Mouse (Mus musculus): ENCODE measurements around the gene Lipf. TPM values are rescaled to one million over a fixed set of nuclear protein-coding genes. Genes with fewer than 3 reads are reported as not detected.

The Lipf gene
- total and polyA plus RNA-seq, 3 experiments: not detected

- no peak for TF ChIP-seq USF2 (conservative IDR thresholded peaks at IDR 0.05; ENCODE audit: low read depth, low read length)
- no peak for TF ChIP-seq MAFK (IDR thresholded peaks at IDR 0.05; ENCODE audit: insufficient replicate concordance, low read length)
- TF ChIP-seq IRF4 (IDR thresholded peaks at IDR 0.05; ENCODE audit: low read depth, low read length): no peak
- no peak for TF ChIP-seq ELF1 (IDR thresholded peaks at IDR 0.05; ENCODE audit: low read depth, low read length)
- no peak for TF ChIP-seq MEF2A (IDR thresholded peaks at IDR 0.05; ENCODE audit: borderline replicate concordance, low read depth, low read length)
- TF ChIP-seq NELFE (IDR thresholded peaks at IDR 0.05; ENCODE audit: low read depth, low read length): no peak
- TF ChIP-seq ZNF384 (IDR thresholded peaks at IDR 0.05; ENCODE audit: low read depth, low read length): no peak
- TF ChIP-seq HCFC1 (IDR thresholded peaks at IDR 0.05; ENCODE audit: low read depth, low read length): no peak
- TF ChIP-seq ZMIZ1 (IDR thresholded peaks at IDR 0.05; ENCODE audit: low read depth, low read length): no peak
- no peak for TF ChIP-seq SMC3 (IDR thresholded peaks at IDR 0.05; ENCODE audit: low read depth, low read length)
- no peak for TF ChIP-seq E2F4 (IDR thresholded peaks at IDR 0.05; ENCODE audit: insufficient replicate concordance, low read depth, low read length)
- no peak for TF ChIP-seq JUN (IDR thresholded peaks at IDR 0.05; ENCODE audit: insufficient read depth, low read depth, low read length)
- TF ChIP-seq POLR2A (IDR thresholded peaks at IDR 0.05; ENCODE audit: low read depth, low read length): no peak
- no peak for TF ChIP-seq GABPA (IDR thresholded peaks at IDR 0.05; ENCODE audit: insufficient replicate concordance, low read depth, low read length)
- TF ChIP-seq JUND (conservative IDR thresholded peaks at IDR 0.05; ENCODE audit: low read depth, low read length): no peak
- TF ChIP-seq MAX (IDR thresholded peaks at IDR 0.05; ENCODE audit: low read length): no peak
- no peaks in the 10 kb centered on the region for H3K36me3 ChIP-seq (replicated peaks in 1 of 2; ENCODE audit: control insufficient read depth in 1 of 2, insufficient read depth in 1 of 2, low read length in 1 of 2)
- in situ Hi-C loops (cut with MboI; ENCODE audit: low pct_ligation_motif_present, low pct_unique_long_range_greater_than_20kb, low sequenced_read_pairs) (no loop called here), dilution Hi-C loops (cut with MboI; ENCODE audit: extremely low pct_ligation_motif_present, extremely low pct_unique_long_range_greater_than_20kb, low sequenced_read_pairs) (no loop called here)
- no peak overlapping the region for H3K27ac ChIP-seq (ENCODE audit: insufficient read depth, low read depth)
- no peaks in the 10 kb centered on the region for H3K27me3 ChIP-seq (replicated peaks)
- H3K4me1 ChIP-seq (ENCODE audit: control insufficient read depth in 1 of 2, insufficient read depth in 2 of 2): no peaks in the 10 kb centered on the region
- no peaks in the 10 kb centered on the region for H3K79me2 ChIP-seq (replicated peaks; ENCODE audit: control insufficient read depth, extremely low read depth, insufficient read depth, poor library complexity, severe bottlenecking)
- H3K4me3 ChIP-seq (replicated peaks in 1 of 3; ENCODE audit: low read depth in 2 of 3, low read length in 2 of 3, poor library complexity in 1 of 3): no peak overlapping the region
- H3K9me3 ChIP-seq (replicated peaks; ENCODE audit: low read length): no peaks in the 10 kb centered on the region
- H3K9ac ChIP-seq (ENCODE audit: insufficient read depth, low read depth): no peak overlapping the region
- no peak for DNase-seq (ENCODE audit: extremely low read depth)
- H3K4me2 ChIP-seq (ENCODE audit: insufficient read depth, low read depth, poor library complexity, severe bottlenecking): no peak overlapping the region
These were observed 22.1 kb downstream of the Lipf start for GRCm38 (mm10) chr19:33983043-33983442.

GRCm38 (mm10) chr19:34008002-34008401 is 47.0 kb downstream of the Lipf start, which contains the start of gene Lipk:
Gene Lipk (plus strand): TSS chr19:34008290.
- no peaks in the 10 kb centered on the region for H3K27me3 ChIP-seq (replicated peaks)
- no peaks in the 10 kb centered on the region for H3K36me3 ChIP-seq (replicated peaks in 1 of 2; ENCODE audit: control insufficient read depth in 1 of 2, insufficient read depth in 1 of 2, low read length in 1 of 2)
- H3K4me1 ChIP-seq (ENCODE audit: control insufficient read depth in 1 of 2, insufficient read depth in 2 of 2): no peaks in the 10 kb centered on the region
- no peak within 1 kb of the TSS for H3K4me3 ChIP-seq (replicated peaks in 1 of 3; ENCODE audit: low read depth in 2 of 3, low read length in 2 of 3, poor library complexity in 1 of 3)
- H3K79me2 ChIP-seq (replicated peaks; ENCODE audit: control insufficient read depth, extremely low read depth, insufficient read depth, poor library complexity, severe bottlenecking): no peaks in the 10 kb centered on the region
- no peak for DNase-seq (ENCODE audit: extremely low read depth)
- in situ Hi-C loops (cut with MboI; ENCODE audit: low pct_ligation_motif_present, low pct_unique_long_range_greater_than_20kb, low sequenced_read_pairs): no loop called here
- H3K27ac ChIP-seq (ENCODE audit: insufficient read depth, low read depth): no peak within 1 kb of the TSS
- H3K4me2 ChIP-seq (ENCODE audit: insufficient read depth, low read depth, poor library complexity, severe bottlenecking): no peak within 1 kb of the TSS
- H3K9ac ChIP-seq (ENCODE audit: insufficient read depth, low read depth): no peak within 1 kb of the TSS
- TF ChIP-seq NELFE (IDR thresholded peaks at IDR 0.05; ENCODE audit: low read depth, low read length): no peak
- no peak for TF ChIP-seq RCOR1 (conservative IDR thresholded peaks at IDR 0.05; ENCODE audit: low read depth, low read length)
- TF ChIP-seq MYC (IDR thresholded peaks at IDR 0.05; ENCODE audit: low read depth, low read length): no peak
- TF ChIP-seq GABPA (IDR thresholded peaks at IDR 0.05; ENCODE audit: insufficient replicate concordance, low read depth, low read length): no peak
- no peak for TF ChIP-seq E2F4 (IDR thresholded peaks at IDR 0.05; ENCODE audit: insufficient replicate concordance, low read depth, low read length)
- dilution Hi-C loops (cut with MboI; ENCODE audit: extremely low pct_ligation_motif_present, extremely low pct_unique_long_range_greater_than_20kb, low sequenced_read_pairs): no loop called here
- H3K9me3 ChIP-seq (replicated peaks; ENCODE audit: low read length): no peaks in the 10 kb centered on the region
